Mouse (Mus musculus): ENCODE measurements at regions not wholly inside any gene's neighbourhood (a gene's known extent, or its start where the extent isn't known, plus 50 kb on each side); places are given as distances from the start of the nearest gene placed in this dataset.

GRCm38 (mm10) chr13:52735934-52736523 is 153.1 kb downstream of the Syk start:
- TF ChIP-seq POLR2A (IDR thresholded peaks at IDR 0.05; ENCODE audit: low read depth, low read length) (no peak), CTCF (conservative IDR thresholded peaks at IDR 0.05; ENCODE audit: insufficient read depth, insufficient read length, low read depth, low read length) (no peak)
